Mouse (Mus musculus): Measurements from ENCODE around the gene Auts2.

- TF ChIP-seq POLR2A (IDR thresholded peaks at IDR 0.05; ENCODE audit: low read depth, low read length): no peak
- no peak for TF ChIP-seq CTCF (IDR thresholded peaks at IDR 0.05; ENCODE audit: extremely low read depth, insufficient read length, insufficient replicate concordance, low read depth, low read length)
Measured at GRCm38 (mm10) chr5:131813952-131814502, 729.1 kb downstream of the Auts2 start.

All from small intestine, adult 2 months (tissue).